Mouse (Mus musculus): ENCODE results near the gene Ctnna2. TPM values are rescaled to one million over a fixed set of nuclear protein-coding genes. Genes with fewer than 3 reads are reported as not detected.

Gene Ctnna2
- polyA plus RNA-seq, 1 experiment from 2014 or later, result 7.2 TPM

- 73% methylated on average over 3 of the region's 3 CpGs for WGBS
- no peak overlapping the region for H3K4me2 ChIP-seq (ENCODE audit: low read depth, low read length)
- no peak overlapping the region for H3K27ac ChIP-seq (ENCODE audit: low read length)
- H3K27me3 ChIP-seq (ENCODE audit: control insufficient read depth, insufficient read depth, low read length), result no peaks in the 10 kb centered on the region
- ATAC-seq (ENCODE audit: insufficient read depth, low FRiP score), result no peak
- H3K36me3 ChIP-seq (ENCODE audit: control insufficient read depth, insufficient read depth, low read length), result no peaks in the 10 kb centered on the region
- no peak overlapping the region for H3K9ac ChIP-seq (ENCODE audit: low read length)
- H3K9me3 ChIP-seq (replicated peaks; ENCODE audit: control insufficient read depth, low read length), result no peaks in the 10 kb centered on the region
- no peak overlapping the region for H3K4me3 ChIP-seq (replicated peaks; ENCODE audit: low read length)
- H3K4me1 ChIP-seq (ENCODE audit: control insufficient read depth, insufficient read depth, low read length), result no peaks in the 10 kb centered on the region
Measured at GRCm38 (mm10) chr6:77929375-77929774, 50.1 kb downstream of the Ctnna2 start.

GRCm38 (mm10) chr6:77873150-77873549, 106.3 kb downstream of the Ctnna2 start:
- 95% methylated on average over 2 of the region's 2 CpGs for WGBS

GRCm38 (mm10) chr6:77869313-77869712, 110.2 kb downstream of the Ctnna2 start:
- no peak overlapping the region for H3K4me3 ChIP-seq (replicated peaks; ENCODE audit: low read length)
- no peak overlapping the region for H3K9ac ChIP-seq (ENCODE audit: low read length)
- no peaks in the 10 kb centered on the region for H3K27me3 ChIP-seq (ENCODE audit: control insufficient read depth, insufficient read depth, low read length)
- no peak overlapping the region for H3K4me2 ChIP-seq (ENCODE audit: low read depth, low read length)
- no peaks in the 10 kb centered on the region for H3K4me1 ChIP-seq (ENCODE audit: control insufficient read depth, insufficient read depth, low read length)
- ATAC-seq (ENCODE audit: insufficient read depth, low FRiP score), result no peak
- no peaks in the 10 kb centered on the region for H3K36me3 ChIP-seq (ENCODE audit: control insufficient read depth, insufficient read depth, low read length)
- WGBS, result 16% methylated on average over 2 of the region's 2 CpGs
- no peaks in the 10 kb centered on the region for H3K9me3 ChIP-seq (replicated peaks; ENCODE audit: control insufficient read depth, low read length)
- no peak overlapping the region for H3K27ac ChIP-seq (ENCODE audit: low read length)

More at GRCm38 (mm10) chr6:77873150-77873549, 106.3 kb downstream of the Ctnna2 start:
- ATAC-seq (ENCODE audit: insufficient read depth, low FRiP score), result no peak
- Histone ChIP-seq H3K4me2 (ENCODE audit: low read depth, low read length) (no peak overlapping the region), H3K9me3 (replicated peaks; ENCODE audit: control insufficient read depth, low read length) (no peaks in the 10 kb centered on the region), H3K27ac (ENCODE audit: low read length) (no peak overlapping the region), H3K4me3 (replicated peaks; ENCODE audit: low read length) (no peak overlapping the region), H3K36me3 (ENCODE audit: control insufficient read depth, insufficient read depth, low read length) (no peaks in the 10 kb centered on the region), H3K27me3 (ENCODE audit: control insufficient read depth, insufficient read depth, low read length) (no peaks in the 10 kb centered on the region), H3K4me1 (ENCODE audit: control insufficient read depth, insufficient read depth, low read length) (no peaks in the 10 kb centered on the region), H3K9ac (ENCODE audit: low read length) (no peak overlapping the region)

- WGBS, result 36% methylated on average over 3 of the region's 3 CpGs
- no peak overlapping the region for H3K4me2 ChIP-seq (ENCODE audit: low read depth, low read length)
- H3K4me1 ChIP-seq (ENCODE audit: control insufficient read depth, insufficient read depth, low read length), result no peaks in the 10 kb centered on the region
- H3K9ac ChIP-seq (ENCODE audit: low read length), result no peak overlapping the region
- H3K9me3 ChIP-seq (replicated peaks; ENCODE audit: control insufficient read depth, low read length), result no peaks in the 10 kb centered on the region
- H3K27ac ChIP-seq (ENCODE audit: low read length), result no peak overlapping the region
- ATAC-seq (ENCODE audit: insufficient read depth, low FRiP score), result no peak
- H3K36me3 ChIP-seq (ENCODE audit: control insufficient read depth, insufficient read depth, low read length), result no peaks in the 10 kb centered on the region
- no peak overlapping the region for H3K4me3 ChIP-seq (replicated peaks; ENCODE audit: low read length)
- no peaks in the 10 kb centered on the region for H3K27me3 ChIP-seq (ENCODE audit: control insufficient read depth, insufficient read depth, low read length)
Measured at GRCm38 (mm10) chr6:77868119-77868518, 111.4 kb downstream of the Ctnna2 start.

- Histone ChIP-seq H3K27me3 (ENCODE audit: control insufficient read depth, insufficient read depth, low read length) (no peaks in the 10 kb centered on the region), H3K9ac (ENCODE audit: low read length) (no peak overlapping the region), H3K4me1 (ENCODE audit: control insufficient read depth, insufficient read depth, low read length) (no peaks in the 10 kb centered on the region), H3K9me3 (replicated peaks; ENCODE audit: control insufficient read depth, low read length) (no peaks in the 10 kb centered on the region), H3K27ac (ENCODE audit: low read length) (no peak overlapping the region), H3K36me3 (ENCODE audit: control insufficient read depth, insufficient read depth, low read length) (no peaks in the 10 kb centered on the region), H3K4me2 (ENCODE audit: low read depth, low read length) (no peak overlapping the region), H3K4me3 (replicated peaks; ENCODE audit: low read length) (no peak overlapping the region)
- ATAC-seq (ENCODE audit: insufficient read depth, low FRiP score), result no peak
- 87% methylated on average over 2 of the region's 2 CpGs for WGBS
Measured at GRCm38 (mm10) chr6:77863379-77863778, 116.1 kb downstream of the Ctnna2 start.

GRCm38 (mm10) chr6:77862781-77863180, 116.7 kb downstream of the Ctnna2 start:
- Histone ChIP-seq H3K9me3 (replicated peaks; ENCODE audit: control insufficient read depth, low read length) (no peaks in the 10 kb centered on the region), H3K4me3 (replicated peaks; ENCODE audit: low read length) (no peak overlapping the region), H3K27me3 (ENCODE audit: control insufficient read depth, insufficient read depth, low read length) (no peaks in the 10 kb centered on the region), H3K4me2 (ENCODE audit: low read depth, low read length) (no peak overlapping the region), H3K9ac (ENCODE audit: low read length) (no peak overlapping the region), H3K4me1 (ENCODE audit: control insufficient read depth, insufficient read depth, low read length) (no peaks in the 10 kb centered on the region), H3K36me3 (ENCODE audit: control insufficient read depth, insufficient read depth, low read length) (no peaks in the 10 kb centered on the region), H3K27ac (ENCODE audit: low read length) (no peak overlapping the region)
- 83% methylated on average over 6 of the region's 6 CpGs for WGBS
- ATAC-seq (ENCODE audit: insufficient read depth, low FRiP score), result no peak

- Histone ChIP-seq H3K9ac (ENCODE audit: low read length) (no peak overlapping the region), H3K27me3 (ENCODE audit: control insufficient read depth, insufficient read depth, low read length) (no peaks in the 10 kb centered on the region), H3K27ac (ENCODE audit: low read length) (no peak overlapping the region), H3K36me3 (ENCODE audit: control insufficient read depth, insufficient read depth, low read length) (no peaks in the 10 kb centered on the region), H3K4me2 (ENCODE audit: low read depth, low read length) (no peak overlapping the region), H3K4me3 (replicated peaks; ENCODE audit: low read length) (no peak overlapping the region), H3K4me1 (ENCODE audit: control insufficient read depth, insufficient read depth, low read length) (no peaks in the 10 kb centered on the region), H3K9me3 (replicated peaks; ENCODE audit: control insufficient read depth, low read length) (no peaks in the 10 kb centered on the region)
- 82% methylated on average over 1 of the region's 1 CpGs for WGBS
- ATAC-seq (ENCODE audit: insufficient read depth, low FRiP score), result no peak
Measured at GRCm38 (mm10) chr6:77849438-77849837, 130.1 kb downstream of the Ctnna2 start.

- Histone ChIP-seq H3K27ac (ENCODE audit: low read length) (no peak overlapping the region), H3K9ac (ENCODE audit: low read length) (no peak overlapping the region), H3K4me3 (replicated peaks; ENCODE audit: low read length) (no peak overlapping the region), H3K36me3 (ENCODE audit: control insufficient read depth, insufficient read depth, low read length) (no peaks in the 10 kb centered on the region), H3K4me1 (ENCODE audit: control insufficient read depth, insufficient read depth, low read length) (no peaks in the 10 kb centered on the region), H3K4me2 (ENCODE audit: low read depth, low read length) (no peak overlapping the region), H3K9me3 (replicated peaks; ENCODE audit: control insufficient read depth, low read length) (no peaks in the 10 kb centered on the region), H3K27me3 (ENCODE audit: control insufficient read depth, insufficient read depth, low read length) (no peaks in the 10 kb centered on the region)
- no peak for ATAC-seq (ENCODE audit: insufficient read depth, low FRiP score)
Measured at GRCm38 (mm10) chr6:77848796-77849195, 130.7 kb downstream of the Ctnna2 start.

- ATAC-seq (ENCODE audit: insufficient read depth, low FRiP score), result no peak
- H3K4me2 ChIP-seq (ENCODE audit: low read depth, low read length), result no peak overlapping the region
- no peaks in the 10 kb centered on the region for H3K9me3 ChIP-seq (replicated peaks; ENCODE audit: control insufficient read depth, low read length)
- H3K9ac ChIP-seq (ENCODE audit: low read length), result no peak overlapping the region
- H3K4me3 ChIP-seq (replicated peaks; ENCODE audit: low read length), result no peak overlapping the region
- H3K27me3 ChIP-seq (ENCODE audit: control insufficient read depth, insufficient read depth, low read length), result no peaks in the 10 kb centered on the region
- no peaks in the 10 kb centered on the region for H3K36me3 ChIP-seq (ENCODE audit: control insufficient read depth, insufficient read depth, low read length)
- no peaks in the 10 kb centered on the region for H3K4me1 ChIP-seq (ENCODE audit: control insufficient read depth, insufficient read depth, low read length)
- H3K27ac ChIP-seq (ENCODE audit: low read length), result no peak overlapping the region
- WGBS, result 83% methylated on average over 2 of the region's 2 CpGs
Measured at GRCm38 (mm10) chr6:77847651-77848050, 131.8 kb downstream of the Ctnna2 start.

- H3K4me1 ChIP-seq (ENCODE audit: control insufficient read depth, insufficient read depth, low read length), result no peaks in the 10 kb centered on the region
- H3K4me3 ChIP-seq (replicated peaks; ENCODE audit: low read length), result no peak overlapping the region
- no peak overlapping the region for H3K9ac ChIP-seq (ENCODE audit: low read length)
- no peaks in the 10 kb centered on the region for H3K9me3 ChIP-seq (replicated peaks; ENCODE audit: control insufficient read depth, low read length)
- no peaks in the 10 kb centered on the region for H3K36me3 ChIP-seq (ENCODE audit: control insufficient read depth, insufficient read depth, low read length)
- WGBS, result 66% methylated on average over 2 of the region's 2 CpGs
- H3K27me3 ChIP-seq (ENCODE audit: control insufficient read depth, insufficient read depth, low read length), result no peaks in the 10 kb centered on the region
- ATAC-seq (ENCODE audit: insufficient read depth, low FRiP score), result no peak
- H3K27ac ChIP-seq (ENCODE audit: low read length), result no peak overlapping the region
- no peak overlapping the region for H3K4me2 ChIP-seq (ENCODE audit: low read depth, low read length)
Measured at GRCm38 (mm10) chr6:77839076-77839475, 140.4 kb downstream of the Ctnna2 start.

Measured in stomach, embryonic 16.5 days (tissue).